Mouse (Mus musculus) macrophage (primary cell): ENCODE data around the gene Rfx4. TPM values are rescaled to one million over a fixed set of nuclear protein-coding genes. Genes with fewer than 3 reads are reported as not detected.

Experiments used
- H3K27ac ChIP-seq: fragments of 350-480 bp; formaldehyde crosslinking; 2 replicates; pipeline ENCODE4 v1.9.0; 2021
- H3K36me3 ChIP-seq: fragments of 350-480 bp; formaldehyde crosslinking; 2 replicates; pipeline ENCODE4 v1.9.0; 2021; ENCODE audit errors: inconsistent target
- H3K4me3 ChIP-seq: fragments of 350-480 bp; formaldehyde crosslinking; 2 replicates; pipeline ENCODE4 v1.9.0; 2021; ENCODE audit errors: inconsistent target
- H3K79me2 ChIP-seq: fragments of 350-480 bp; formaldehyde crosslinking; 2 replicates; pipeline ENCODE4 v1.9.0; 2021; ENCODE audit errors: inconsistent target
- WGBS: methylation state at CpG from one replicate; pipeline ENCODE4 v1.1.7; 2026; ENCODE audit warnings: inconsistent platforms; ENCODE audit not compliant: missing documents; 5-methylcytosine and 5-hydroxymethylcytosine counted together
- polyA plus RNA-seq: library from polyadenylated mRNA; stranded (reverse); fragments of 250-400 nt; gene quantifications from 3 replicates; pipeline ENCODE4 v1.2.4, GENCODE M21; 2018; ENCODE audit warnings: inconsistent platforms

The Rfx4 gene
- polyA plus RNA-seq, 1 experiment from 2014 or later = not detected

GRCm38 (mm10) chr10:84915476-84915875 is 159.6 kb downstream of the Rfx4 start:
- peaks cover 29% of the 10 kb centered on the region for H3K79me2 ChIP-seq
- no peak overlapping the region for H3K4me3 ChIP-seq
- H3K27ac ChIP-seq = no peak overlapping the region
- WGBS = 93% methylated on average over 6 of the region's 6 CpGs
- no peaks in the 10 kb centered on the region for H3K36me3 ChIP-seq

DNA sequence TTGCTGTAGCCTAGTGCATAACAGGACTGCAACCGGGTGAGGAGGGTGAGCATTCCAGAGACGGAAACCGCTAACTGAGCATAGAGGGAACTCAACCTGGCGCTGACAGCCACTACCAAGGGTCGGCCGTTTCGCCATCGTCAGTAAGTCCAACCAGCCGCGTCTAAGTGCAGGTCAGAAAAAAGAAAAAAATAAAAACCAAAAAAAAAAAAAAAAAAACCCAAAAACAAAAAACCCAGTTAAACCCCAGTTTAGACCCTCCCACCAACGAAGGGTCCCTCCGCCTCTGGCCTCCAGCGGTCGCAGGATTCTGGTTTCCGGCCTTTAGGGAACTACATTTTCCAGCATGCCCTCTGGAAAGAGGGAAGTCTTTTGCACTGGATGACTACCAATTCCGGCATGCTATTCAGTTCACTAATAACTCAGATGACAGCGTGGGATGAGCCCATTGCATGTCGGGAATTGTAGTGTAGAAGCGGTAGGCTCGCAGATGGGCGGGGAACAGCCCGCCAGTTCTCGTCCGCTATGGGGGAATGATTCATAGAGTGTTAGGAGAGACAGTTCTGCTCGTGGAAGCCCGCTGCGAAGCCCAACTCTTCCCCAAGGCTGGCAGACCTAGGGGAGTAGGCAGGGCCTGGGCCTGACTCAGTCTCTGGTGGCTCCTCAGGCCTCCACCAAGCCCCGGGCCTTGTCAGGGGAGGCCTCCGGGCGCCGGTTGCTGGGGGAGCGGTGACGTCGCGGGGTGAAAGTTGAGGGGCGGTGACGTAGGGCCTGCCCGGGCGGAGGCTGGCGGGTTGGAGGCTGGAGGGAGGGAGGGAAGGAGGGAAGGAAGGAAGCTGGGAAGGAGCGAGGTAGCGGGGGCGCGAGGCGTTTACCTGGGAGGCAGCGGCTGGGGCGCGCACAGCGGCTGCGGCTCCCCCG is 161.2 kb downstream of the Rfx4 start, which contains the start of gene Ric8b:
Gene Ric8b (plus strand): TSS at position 807 of the 921 bp plus-strand sequence.
- WGBS = under 1% methylated on average over 45 of the region's 51 CpGs
- H3K27ac ChIP-seq = peak within 1 kb of the TSS; percentile 88
- peaks cover 45% of the 10 kb centered on the region for H3K79me2 ChIP-seq
- H3K4me3 ChIP-seq = peak within 1 kb of the TSS; percentile 84
- no peaks in the 10 kb centered on the region for H3K36me3 ChIP-seq

DNA sequence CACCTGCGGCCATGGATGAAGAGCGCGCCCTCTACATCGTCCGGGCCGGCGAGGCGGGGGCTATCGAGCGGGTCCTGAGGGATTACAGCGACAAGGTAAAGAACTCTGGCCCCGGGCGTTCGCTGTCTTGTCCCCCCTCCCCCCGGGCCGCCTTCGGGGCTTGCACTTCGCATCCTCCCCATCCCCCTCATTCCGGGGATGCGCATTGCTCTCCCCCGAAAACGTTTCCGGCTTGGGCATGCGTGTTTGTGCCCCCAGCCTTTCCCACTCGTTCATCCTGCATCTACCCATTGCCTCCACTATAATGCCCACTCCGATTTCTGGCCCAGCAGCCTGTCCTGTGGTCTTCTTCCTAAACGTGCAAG is 161.9 kb downstream of the Rfx4 start:
- WGBS = under 1% methylated on average over 27 of the region's 27 CpGs
- peak overlapping the region; percentile 21; the same call in 1 of the 2 replicates for H3K27ac ChIP-seq
- no peaks in the 10 kb centered on the region for H3K36me3 ChIP-seq
- peaks cover 52% of the 10 kb centered on the region for H3K79me2 ChIP-seq
- peak overlapping the region; percentile 84 for H3K4me3 ChIP-seq

- 84% methylated on average over 6 of the region's 7 CpGs for WGBS
- no peak overlapping the region for H3K27ac ChIP-seq
- peaks cover 40% of the 10 kb centered on the region for H3K79me2 ChIP-seq
- H3K4me3 ChIP-seq = no peak overlapping the region
- H3K36me3 ChIP-seq = peaks cover 13% of the 10 kb centered on the region; the same call in 1 of the 2 replicates
Observed at GRCm38 (mm10) chr10:84926336-84926735, 170.5 kb downstream of the Rfx4 start.

DNA sequence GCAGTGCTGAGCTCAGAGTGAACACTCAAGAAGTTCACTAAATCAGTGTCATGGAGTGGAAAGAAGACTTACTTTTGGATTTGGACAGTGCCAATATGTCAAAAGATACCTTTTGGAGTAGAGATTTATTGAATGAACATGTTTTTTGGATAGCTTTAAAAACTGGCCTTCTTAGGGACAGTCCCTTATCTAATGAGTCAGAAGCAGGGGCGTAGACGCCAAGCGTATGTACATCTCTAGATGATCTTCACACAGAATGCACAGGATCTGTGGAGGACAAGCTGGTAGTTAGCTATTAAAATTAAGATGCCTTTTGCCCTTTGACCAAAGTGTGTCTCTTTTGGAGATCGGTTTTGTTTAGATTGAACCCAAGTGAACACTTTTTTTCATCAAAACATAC is 171.0 kb downstream of the Rfx4 start:
- 98% methylated on average over 4 of the region's 4 CpGs for WGBS
- H3K4me3 ChIP-seq = no peak overlapping the region
- peaks cover 13% of the 10 kb centered on the region; the same call in 1 of the 2 replicates for H3K36me3 ChIP-seq
- peaks cover 40% of the 10 kb centered on the region for H3K79me2 ChIP-seq
- H3K27ac ChIP-seq = no peak overlapping the region

GRCm38 (mm10) chr10:84928465-84928864 is 172.6 kb downstream of the Rfx4 start:
- 88% methylated on average over 4 of the region's 4 CpGs for WGBS
- H3K4me3 ChIP-seq = no peak overlapping the region
- H3K79me2 ChIP-seq = peaks cover 26% of the 10 kb centered on the region; the same call in 1 of the 2 replicates
- H3K27ac ChIP-seq = no peak overlapping the region
- H3K36me3 ChIP-seq = peaks cover 13% of the 10 kb centered on the region; the same call in 1 of the 2 replicates

GRCm38 (mm10) chr10:84935553-84936209 is 179.8 kb downstream of the Rfx4 start:
- H3K4me3 ChIP-seq = no peak overlapping the region
- H3K79me2 ChIP-seq = peaks cover 13% of the 10 kb centered on the region; the same call in 1 of the 2 replicates
- 18% methylated on average over 4 of the region's 7 CpGs for WGBS
- peak overlapping the region; percentile 0; the same call in 1 of the 2 replicates for H3K27ac ChIP-seq
- H3K36me3 ChIP-seq = no peaks in the 10 kb centered on the region

DNA sequence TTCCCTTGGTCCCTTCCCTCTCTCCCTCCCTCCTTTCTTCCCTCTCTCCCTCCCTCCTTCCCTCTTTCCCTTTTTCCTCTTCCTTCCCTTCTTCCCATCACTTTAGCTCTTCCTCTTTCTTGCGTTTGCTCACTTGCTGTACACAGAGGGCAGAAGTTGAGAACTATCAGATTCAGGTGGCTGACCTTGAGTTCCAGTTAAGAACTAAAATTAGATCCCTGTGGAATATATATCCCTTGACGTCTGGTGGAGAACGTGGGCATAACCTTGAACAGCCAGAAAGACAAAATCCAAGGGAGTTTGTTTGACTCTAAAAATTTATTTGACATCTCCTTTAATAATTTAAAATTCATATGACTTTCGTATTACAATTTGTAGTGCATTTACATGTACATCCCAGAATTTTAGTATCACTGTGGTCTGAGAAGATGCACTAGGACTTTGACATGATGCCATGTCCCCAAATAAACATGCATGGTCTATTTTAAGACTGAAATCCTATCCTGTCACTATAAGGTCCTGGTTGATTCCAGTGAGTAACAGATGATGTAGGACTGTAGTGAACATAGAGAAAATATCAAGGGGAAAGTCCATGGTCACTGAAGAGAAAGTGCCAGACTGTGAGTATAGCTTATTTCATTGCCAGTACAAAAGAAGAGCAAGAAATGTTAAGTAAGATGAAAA is 181.1 kb downstream of the Rfx4 start:
- peaks cover 2% of the 10 kb centered on the region; the same call in 1 of the 2 replicates for H3K79me2 ChIP-seq
- 75% methylated on average over 4 of the region's 4 CpGs for WGBS
- no peak overlapping the region for H3K27ac ChIP-seq
- H3K4me3 ChIP-seq = no peak overlapping the region
- H3K36me3 ChIP-seq = no peaks in the 10 kb centered on the region

GRCm38 (mm10) chr10:84938094-84938820 is 182.4 kb downstream of the Rfx4 start:
- H3K36me3 ChIP-seq = no peaks in the 10 kb centered on the region
- H3K4me3 ChIP-seq = no peak overlapping the region
- no peak overlapping the region for H3K27ac ChIP-seq
- no peaks in the 10 kb centered on the region for H3K79me2 ChIP-seq
- WGBS = 92% methylated on average over 14 of the region's 14 CpGs

- Histone ChIP-seq H3K4me3 (no peak overlapping the region), H3K79me2 (no peaks in the 10 kb centered on the region), H3K36me3 (no peaks in the 10 kb centered on the region), H3K27ac (no peak overlapping the region)
- 99% methylated on average over 5 of the region's 5 CpGs for WGBS
Observed at GRCm38 (mm10) chr10:84938886-84939285, 183.0 kb downstream of the Rfx4 start.

DNA sequence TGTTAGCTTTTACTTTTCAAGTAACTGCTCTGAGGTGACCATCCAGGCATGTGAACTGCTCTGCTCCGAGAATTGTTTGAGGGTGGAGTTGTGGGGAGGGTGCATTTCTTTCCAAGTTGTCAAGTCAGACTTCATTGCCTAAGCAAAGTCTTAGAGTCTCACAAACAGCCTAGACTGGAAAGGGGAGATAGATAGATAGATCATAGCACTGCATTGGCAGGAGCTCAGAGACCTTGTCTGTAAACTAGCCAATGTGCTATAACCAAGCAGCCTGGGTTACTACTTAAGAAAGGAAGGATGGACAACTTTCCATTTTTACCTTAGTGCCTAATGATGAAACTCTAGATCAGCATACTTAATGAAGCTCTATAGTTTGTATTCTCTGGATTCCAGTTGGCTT is 184.5 kb downstream of the Rfx4 start:
- no peak overlapping the region for H3K27ac ChIP-seq
- no peaks in the 10 kb centered on the region for H3K36me3 ChIP-seq
- no peaks in the 10 kb centered on the region for H3K79me2 ChIP-seq
- WGBS = 100% methylated on average over 1 of the region's 1 CpGs
- H3K4me3 ChIP-seq = no peak overlapping the region

DNA sequence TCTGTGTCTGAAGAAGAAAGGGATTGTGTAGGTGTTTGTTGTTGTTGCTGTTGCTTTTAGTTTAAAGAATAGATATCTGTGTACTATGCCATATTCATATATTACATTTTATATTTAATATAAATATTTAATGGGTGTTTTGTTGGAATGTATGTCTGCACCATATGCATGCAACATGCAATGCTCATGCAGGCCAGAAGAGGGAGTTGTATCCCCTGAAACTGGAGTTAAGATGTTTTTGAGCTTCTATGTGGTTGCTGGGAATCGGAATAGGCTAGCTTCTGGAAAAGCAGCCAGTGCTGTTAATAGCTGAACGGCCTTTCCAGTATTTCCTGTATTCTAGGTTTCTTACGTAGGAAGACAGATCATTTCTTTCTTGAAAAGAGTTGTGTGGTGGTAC is 189.8 kb downstream of the Rfx4 start:
- WGBS = 89% methylated on average over 3 of the region's 3 CpGs
- H3K4me3 ChIP-seq = no peak overlapping the region
- no peaks in the 10 kb centered on the region for H3K79me2 ChIP-seq
- H3K27ac ChIP-seq = no peak overlapping the region
- peaks cover 20% of the 10 kb centered on the region for H3K36me3 ChIP-seq

DNA sequence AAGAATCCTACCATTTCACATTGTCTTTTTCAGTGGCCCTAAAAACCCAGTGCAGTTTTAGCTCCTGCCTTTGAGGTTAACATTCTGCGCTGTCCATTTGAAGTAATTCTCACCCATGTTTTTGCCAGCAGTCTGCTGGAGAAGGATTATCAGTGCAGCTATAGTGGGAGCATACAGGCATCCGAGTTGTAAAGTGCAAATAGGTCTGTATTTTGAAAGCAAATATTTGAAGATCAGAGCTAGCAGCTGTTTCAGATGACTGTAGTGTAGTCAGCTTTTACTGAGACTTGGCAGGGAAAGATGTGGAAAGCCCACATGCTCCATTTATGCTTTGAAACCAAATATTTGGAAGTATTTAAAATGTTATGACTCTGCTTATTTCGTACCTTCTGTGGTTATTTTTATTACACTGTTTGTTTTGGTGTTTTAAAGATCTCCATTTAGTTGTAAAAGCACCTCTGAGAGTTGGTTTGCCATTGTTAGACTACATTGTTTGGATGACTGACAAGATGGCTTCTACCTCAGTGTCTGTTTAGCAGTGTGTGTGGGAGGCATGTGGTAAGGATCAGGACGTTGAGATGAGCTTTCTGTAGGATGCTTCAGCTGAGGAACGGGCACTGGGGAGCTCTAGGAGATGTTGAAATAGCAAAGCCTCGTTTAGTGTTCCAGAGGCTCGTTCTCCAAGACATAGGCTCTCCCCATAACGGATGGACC is 193.3 kb downstream of the Rfx4 start:
- no peak overlapping the region for H3K4me3 ChIP-seq
- H3K79me2 ChIP-seq = no peaks in the 10 kb centered on the region; the same call in 1 of the 2 replicates
- 91% methylated on average over 8 of the region's 8 CpGs for WGBS
- H3K27ac ChIP-seq = no peak overlapping the region
- H3K36me3 ChIP-seq = peaks cover 20% of the 10 kb centered on the region
